Mouse (Mus musculus) spleen, embryonic (tissue): ENCODE results near the gene Phex.

Experiments
- CTCF ChIA-PET: fragments of 350-600 bp; sonication (Branson Sonifier 250); formaldehyde crosslinking; loops from one replicate; lab custom pipeline; 2022; lab: Charles Lee

The Phex gene

DNA sequence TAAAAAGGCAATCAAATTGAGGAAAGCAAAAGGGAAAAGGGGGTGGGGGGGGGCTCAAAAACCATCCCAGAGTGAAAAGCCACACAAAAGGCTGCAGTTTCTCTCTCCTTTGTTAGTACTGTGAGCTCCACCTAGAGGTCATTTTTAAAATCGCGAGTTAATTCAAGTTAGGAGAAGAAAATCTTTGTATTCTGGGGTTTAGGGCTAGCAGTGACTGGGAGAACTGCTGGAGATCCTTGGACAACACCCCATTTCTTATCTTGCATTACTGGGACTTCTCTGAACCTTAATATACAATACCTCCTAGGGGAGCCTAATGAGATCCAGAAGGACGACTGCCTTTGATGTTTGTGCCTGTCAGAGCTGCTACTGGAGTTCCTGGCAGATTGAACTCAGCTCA is 107.7 kb downstream of the Phex start:
- CTCF ChIA-PET, result interaction anchor here (0.6 kb wide), 1 partner anchor 8 kb away, joined by 12 read pairs; no protein-coding TSS in a partner anchor

DNA sequence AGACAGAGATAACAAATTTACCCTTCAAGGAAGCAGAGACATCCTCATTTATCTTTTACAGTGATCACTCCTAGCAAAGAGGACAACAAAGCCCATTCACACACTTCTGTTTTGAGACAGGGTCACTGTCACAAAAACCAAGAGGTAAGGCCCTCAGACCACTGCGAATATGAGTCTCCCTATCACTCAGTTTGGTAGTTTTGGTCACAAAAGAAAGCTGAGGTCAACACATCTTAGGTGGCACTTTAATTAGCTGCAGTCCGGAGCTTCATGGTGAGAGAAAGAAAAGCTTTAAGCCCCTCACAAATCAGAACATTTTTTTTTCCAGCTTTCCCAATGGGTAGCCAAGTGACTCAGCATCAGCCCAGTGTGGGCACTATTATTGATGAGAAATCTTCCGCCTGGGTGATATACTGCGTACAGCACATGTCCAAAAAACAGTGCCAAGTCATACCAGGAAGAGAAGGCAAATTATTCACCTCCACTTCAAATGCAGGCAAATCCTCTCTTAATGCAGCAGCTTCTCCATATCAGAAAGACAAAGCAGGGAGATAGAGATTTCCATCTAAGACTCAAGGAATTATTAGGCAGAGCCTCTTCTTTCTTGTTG is 108.2 kb downstream of the Phex start:
- CTCF ChIA-PET, result interaction anchor here (0.6 kb wide), 1 partner anchor 9 kb away, joined by 12 read pairs; no protein-coding TSS in a partner anchor

DNA sequence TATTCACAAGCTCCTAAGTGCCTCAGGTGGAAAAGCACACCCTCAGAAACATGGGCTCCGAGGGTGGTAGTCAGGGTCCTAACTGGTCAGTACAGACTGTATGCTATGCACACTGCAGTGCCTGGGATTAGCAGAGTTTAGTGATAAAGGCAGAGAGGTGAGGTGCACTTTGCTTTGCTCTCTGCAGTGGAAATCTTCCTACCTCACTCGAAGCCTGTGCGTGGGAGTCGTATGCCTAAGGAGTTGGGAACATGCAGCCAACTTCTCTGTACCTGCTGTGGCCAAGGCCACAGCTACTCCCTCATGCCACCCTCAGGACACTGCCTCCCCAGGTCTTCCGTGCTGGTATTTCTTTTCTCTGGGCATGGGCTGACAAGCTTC is 109.3 kb downstream of the Phex start:
- CTCF ChIA-PET, result no interaction called here

DNA sequence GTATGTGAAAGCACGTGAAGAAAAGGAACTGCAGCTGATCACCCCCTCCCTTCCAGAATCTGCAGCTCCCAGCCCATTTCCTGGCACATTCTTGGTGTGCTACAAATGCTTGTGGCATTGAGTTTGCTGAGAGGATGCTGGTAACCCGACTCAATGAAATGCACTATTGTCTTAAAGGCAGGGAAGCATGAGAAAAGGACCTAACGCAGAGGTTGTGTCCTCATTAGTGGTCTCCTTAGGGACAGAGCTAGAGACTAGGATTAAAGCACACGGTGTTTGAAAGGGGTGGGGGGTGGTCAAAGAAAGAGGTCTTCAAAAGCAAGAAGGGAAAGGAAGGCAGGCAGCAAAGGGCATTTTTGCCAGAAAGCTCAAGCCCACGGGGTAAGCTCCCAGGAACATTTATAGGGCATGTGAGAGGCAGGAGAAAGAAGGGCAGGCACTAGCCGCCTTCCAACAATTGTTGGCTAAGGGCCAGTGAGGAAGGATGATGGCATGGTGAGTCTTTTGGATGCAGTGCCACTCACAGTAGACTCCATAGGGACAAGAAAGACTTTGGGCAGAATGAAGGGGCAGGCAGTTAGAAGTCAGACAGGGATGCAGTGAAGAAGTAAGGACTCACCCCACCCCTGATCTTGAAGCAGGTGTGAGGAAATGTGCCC is 109.8 kb downstream of the Phex start:
- CTCF ChIA-PET, result no interaction called here

DNA sequence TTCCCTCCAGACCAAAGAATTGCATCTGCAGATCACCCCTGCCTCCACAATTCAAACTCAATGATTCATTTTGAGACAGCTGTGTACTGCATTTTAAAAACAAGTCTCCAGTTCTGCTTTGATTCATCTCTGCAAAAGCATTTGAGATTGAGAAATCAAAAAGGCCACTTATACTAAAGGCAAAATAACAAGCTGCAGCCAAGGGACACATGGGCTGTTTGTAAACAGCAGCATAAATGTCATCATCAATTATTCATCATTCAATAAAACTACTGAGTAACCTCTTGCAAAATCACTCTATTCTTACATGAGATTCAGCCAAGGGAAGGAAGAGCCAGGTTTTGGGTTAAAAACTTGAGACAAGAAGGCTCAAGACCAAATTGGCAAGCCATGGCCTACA is 122.7 kb downstream of the Phex start:
- CTCF ChIA-PET, result no interaction called here

DNA sequence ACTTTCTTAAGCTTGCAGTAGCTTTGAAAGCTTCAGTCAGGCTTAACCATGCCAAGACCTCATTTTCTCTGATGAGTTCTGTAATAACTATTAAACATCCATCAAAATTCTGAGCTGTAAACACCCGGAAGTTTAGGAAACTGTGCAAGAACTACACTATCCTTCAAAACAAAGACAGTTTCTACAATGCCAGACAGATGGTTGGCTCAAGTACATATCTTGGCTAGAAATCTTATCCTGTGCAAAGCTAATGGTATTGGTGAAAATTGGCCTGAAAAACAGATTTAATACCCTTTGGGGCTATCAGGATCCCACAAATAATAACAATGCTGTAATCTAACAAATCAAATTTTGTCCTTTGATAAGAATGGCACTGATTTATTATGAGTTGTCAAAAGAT is 138.5 kb downstream of the Phex start:
- CTCF ChIA-PET, result no interaction called here

DNA sequence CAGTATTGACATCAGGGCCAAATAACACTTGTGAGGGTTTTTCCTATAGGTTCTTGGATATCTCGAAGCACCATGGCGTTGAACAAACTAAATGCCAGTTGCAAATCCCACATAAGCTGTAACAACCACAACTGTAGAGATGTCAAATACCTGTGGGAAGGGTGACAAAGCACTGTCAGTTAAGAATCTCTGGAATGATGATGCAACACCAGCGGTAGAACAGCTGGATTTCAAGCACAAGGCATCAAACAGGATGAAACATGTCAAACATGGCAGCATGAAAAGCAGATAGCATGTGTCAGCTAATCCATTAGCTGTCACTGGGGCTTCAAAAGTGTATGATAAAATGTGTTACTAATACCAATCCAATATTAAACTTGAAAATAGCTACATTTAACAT is 141.8 kb downstream of the Phex start:
- CTCF ChIA-PET, result no interaction called here

DNA sequence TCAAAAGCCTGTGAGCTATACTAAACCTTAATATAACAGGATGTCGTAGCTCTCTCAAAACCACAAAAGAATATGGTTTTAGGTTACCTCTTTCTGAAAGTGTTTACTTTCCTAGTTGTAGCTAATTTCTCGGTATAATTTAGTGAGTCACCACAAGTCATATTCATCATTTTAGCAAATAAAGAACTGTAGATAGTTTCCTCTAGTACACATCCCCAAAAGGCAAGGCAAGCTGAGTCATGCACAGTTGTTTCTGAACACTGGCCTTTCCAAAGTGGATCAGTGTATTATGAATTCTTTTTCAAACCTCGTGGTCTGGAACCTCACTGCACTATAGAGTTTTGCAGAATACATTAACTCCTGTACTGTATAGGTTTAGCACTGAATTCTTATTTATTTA is 143.5 kb downstream of the Phex start:
- CTCF ChIA-PET, result no interaction called here

DNA sequence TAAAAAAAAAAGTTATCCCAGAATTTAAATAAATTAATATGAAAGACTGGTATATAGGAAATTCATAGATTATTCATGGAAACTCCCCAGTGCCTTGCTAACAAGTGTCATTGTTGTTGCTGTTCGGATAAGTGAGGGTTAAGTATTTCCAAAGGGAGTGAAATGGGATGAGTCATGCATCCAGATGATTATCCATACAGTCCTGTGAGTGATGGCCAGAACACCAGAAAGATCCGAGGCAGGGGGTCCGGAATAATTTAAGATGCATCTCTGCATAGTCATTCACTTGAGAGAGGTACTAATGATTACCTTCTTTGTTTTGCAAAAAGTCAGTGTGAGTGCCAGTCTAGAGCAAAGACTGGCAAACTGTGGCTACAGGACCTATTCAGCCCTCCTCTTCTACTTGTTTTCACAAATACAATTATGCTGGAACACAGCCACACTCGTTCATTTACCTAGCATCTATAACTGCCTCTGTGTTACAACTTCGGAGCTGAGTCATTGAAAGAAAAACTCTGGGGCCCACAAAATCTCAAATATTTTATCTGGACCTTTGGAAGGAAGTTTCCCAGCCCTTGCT is 145.3 kb downstream of the Phex start:
- CTCF ChIA-PET, result no interaction called here

DNA sequence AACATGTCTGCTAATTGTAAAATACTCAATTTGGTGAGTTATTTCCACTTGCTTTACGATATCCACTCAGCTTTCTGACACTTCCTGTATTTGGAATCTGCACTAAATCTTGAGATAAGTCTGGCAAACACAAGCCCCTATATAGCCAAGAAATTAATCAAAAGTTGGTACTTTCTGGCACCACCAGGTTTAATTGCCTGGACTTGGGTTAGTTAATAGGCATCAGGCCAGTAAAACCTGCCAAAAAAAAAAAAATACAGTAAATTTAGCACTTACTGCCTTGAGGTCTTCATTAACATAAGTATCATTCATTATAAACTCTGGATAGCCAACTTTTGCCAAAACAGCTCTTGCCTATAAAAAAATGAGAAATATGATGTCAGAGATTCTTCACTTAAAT is 147.0 kb downstream of the Phex start:
- CTCF ChIA-PET, result no interaction called here

DNA sequence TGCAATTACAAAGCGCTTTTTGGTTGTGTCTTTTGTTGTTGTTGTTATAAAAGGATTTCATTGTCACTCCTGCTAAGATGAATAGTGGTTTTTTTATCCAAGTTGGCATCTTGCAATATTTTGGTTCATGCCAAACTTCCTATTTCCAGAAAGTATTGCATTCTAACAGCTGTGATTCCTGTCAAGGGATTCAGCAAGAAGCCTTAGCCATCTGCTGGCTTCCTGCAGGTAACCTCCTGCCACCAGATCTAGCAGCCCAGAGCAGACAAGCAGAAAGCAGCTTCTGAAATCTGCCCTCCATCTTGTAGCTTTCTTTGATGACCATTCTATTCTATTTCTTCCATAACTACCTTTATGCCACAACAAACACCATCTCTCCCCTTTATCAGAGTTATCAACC is 212.4 kb downstream of the Phex start:
- CTCF ChIA-PET, result no interaction called here

DNA sequence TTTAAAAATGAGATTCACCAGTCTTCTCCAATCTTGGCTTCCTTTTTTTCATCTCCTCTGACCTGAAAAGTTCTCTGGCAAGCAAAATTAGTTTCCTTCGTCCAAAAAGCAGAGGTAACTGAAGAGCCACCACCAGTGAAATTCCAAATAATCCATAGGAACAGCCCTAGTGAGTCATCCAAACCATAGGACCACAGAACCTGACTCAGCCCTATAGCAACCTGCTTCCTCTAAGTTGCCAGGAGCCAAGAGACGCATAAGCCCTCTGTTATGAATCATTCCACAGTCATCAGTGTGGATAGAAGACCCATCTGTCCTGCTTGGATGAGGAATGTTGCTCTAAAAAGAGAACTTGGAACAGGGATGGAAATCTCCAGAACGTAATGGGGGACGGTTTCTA is 230.9 kb downstream of the Phex start:
- CTCF ChIA-PET, result no interaction called here

DNA sequence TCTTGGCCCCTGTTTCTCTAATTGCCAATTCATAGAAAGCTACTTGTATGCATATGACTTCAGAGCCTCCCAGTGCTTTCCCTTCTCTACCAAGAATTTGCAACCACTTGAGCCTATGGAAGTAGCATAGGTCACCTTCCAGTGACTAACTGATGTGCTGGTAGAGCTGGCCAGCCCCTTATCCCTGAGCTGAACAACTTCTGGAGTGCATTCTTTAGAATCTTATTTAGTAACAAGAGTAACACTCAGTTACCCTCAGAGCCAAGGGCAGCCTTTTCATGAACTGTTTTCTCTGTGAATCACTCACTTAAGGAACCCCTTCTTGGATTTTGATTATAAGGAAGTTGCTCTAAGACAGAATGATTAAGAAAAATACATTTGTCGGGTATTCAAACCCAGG is 234.3 kb downstream of the Phex start:
- CTCF ChIA-PET, result no interaction called here

DNA sequence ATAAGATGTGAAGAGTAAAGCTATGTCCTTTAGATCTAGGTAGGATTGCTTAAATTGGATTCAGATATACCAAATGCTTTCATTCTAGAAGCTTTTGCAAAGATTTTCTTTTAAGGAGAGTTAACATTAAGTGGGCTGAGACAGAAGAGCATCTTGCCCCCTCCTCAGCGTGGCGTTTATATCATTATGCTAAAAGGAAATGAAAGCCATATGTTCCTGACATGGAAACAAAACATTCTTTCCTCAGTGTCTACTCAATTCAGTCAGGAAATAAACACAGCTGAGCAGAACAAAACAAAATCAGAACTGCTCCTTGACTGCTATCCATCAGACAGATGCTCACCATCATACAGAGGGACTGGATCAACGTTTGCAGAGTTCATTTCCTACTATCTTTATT is 251.0 kb downstream of the Phex start:
- CTCF ChIA-PET, result no interaction called here

DNA sequence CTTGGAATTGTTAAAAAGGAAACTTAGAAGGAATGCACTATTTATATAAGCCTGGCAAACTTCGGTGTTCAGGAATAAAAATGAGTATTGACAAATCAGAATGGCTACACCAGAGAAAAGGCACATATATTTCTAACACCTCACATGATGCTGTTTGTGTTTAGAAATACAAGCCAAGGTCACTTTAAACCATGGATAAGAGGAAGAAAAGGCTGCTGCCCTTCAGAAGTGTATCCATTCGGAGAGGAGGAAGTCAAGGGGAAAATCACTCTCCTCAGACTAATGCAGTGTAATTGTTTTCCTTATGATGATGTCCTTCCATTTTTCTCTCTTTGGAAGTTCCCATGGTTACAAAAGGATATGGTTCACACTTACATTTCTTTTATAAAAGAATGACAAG is 251.7 kb downstream of the Phex start:
- CTCF ChIA-PET, result no interaction called here

DNA sequence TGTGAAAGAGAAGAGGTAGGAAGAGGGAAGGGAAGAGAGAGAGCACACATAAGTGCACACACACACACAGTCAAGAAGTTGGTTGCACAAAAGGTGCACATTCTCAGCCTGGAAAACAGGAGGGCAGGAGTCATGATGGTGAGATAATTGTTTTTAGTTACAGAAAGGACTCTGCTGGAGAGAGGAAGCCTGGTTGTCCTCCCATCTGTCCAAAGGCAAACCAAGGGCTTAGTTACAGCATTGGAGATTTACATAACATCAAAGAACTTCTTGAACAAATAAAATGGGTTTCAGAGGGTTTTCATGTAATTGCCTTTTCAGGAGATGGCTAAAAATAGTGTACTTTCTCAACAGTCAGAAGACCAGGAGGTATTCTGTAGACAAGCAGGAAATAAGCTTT is 270.4 kb downstream of the Phex start:
- CTCF ChIA-PET, result no interaction called here

DNA sequence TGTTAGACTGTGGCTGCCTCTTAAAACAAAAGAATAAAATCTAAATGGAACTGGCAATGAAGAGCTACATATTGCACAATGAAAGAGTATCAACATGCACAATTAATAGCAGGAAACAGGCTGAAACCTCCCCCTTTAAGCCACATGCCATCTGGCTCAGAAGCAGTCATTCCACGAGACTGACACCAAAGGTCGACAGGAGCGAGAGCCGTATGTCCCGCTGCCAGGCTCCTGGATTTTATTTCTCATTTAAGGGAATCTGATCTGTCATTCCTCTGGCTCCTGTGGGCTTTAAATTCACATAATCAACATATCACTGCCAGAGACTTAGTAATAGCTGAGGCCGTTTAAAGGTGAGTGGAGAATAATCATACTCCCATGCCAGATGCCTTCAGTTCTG is 275.5 kb downstream of the Phex start:
- CTCF ChIA-PET, result no interaction called here
